Mouse (Mus musculus) ES-Bruce4 (cell line): ENCODE data around the gene Fubp3.

ENCODE experiments used
- CTCF ChIP-seq: IDR thresholded peaks from one replicate; pipeline ENCODE4 v1.8.1; 2011; ENCODE audit warnings: low read depth, low read length
- EP300 ChIP-seq: IDR thresholded peaks from 2 replicates; pipeline ENCODE4 v1.6.1; 2011; ENCODE audit warnings: low read depth, low read length; ENCODE audit not compliant: insufficient read depth
- POLR2A ChIP-seq: IDR thresholded peaks from one replicate; pipeline ENCODE4 v1.8.1; 2011; ENCODE audit warnings: low read length; ENCODE audit not compliant: insufficient read depth

- TF ChIP-seq POLR2A (no peak), CTCF (no peak), EP300 (no peak)
These were observed 91.3 kb downstream of the Fubp3 start for GRCm38 (mm10) chr2:31663804-31664180.
